Mouse (Mus musculus): ENCODE results near the gene Slc22a4. TPM values are rescaled to one million over a fixed set of nuclear protein-coding genes. Genes with fewer than 3 reads are reported as not detected.
"Not testable (repeated sequence)": the region's sequence is repeated elsewhere in the genome, so short reads cannot be mapped to it uniquely, and the experiment has no call there.

Gene Slc22a4
- total and polyA plus RNA-seq, 2 experiments = 2.4 to 3.8 TPM

DNA sequence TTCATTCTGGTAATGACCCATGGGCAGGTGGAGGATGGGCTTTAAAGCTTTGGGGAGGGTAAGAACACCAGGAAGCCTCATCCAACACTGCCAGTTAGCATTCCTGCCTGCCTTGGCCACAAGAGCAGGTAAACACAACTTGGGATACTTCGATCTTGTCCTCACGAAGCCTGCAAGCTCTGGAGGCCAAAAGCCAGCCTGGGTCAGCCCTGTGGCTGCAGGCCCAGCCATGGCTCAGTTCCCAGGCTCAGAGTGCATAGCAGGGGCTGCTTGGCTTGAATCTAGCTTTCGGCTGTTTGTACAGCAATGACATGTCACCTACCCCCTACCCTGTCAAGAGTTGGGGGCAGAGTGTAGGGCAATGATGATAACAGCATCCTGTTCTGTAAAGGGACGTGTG, 21.0 kb downstream of the Slc22a4 start:
- Histone ChIP-seq H3K36me3 (ENCODE audit: control insufficient read depth, insufficient read depth, low read length) (no peaks in the 10 kb centered on the region), H3K27ac (replicated peaks; ENCODE audit: insufficient read depth, low read depth, low read length) (0 out of 2 replicates have a peak overlapping the region, but pooled peaks have one; percentile 2), H3K4me3 (ENCODE audit: insufficient read depth, low read depth, low read length) (no peak overlapping the region), H3K27me3 (ENCODE audit: control insufficient read depth, insufficient read depth, low read length) (no peaks in the 10 kb centered on the region), H3K79me2 (ENCODE audit: control insufficient read depth, insufficient read depth, low read length) (no peaks in the 10 kb centered on the region), H3K9ac (ENCODE audit: low read depth, low read length) (no peak overlapping the region), H3K4me1 (ENCODE audit: control insufficient read depth, insufficient read depth, low read length) (peaks cover 24% of the 10 kb centered on the region)
- TF ChIP-seq POLR2A (IDR thresholded peaks at IDR 0.05; ENCODE audit: extremely low read depth, insufficient read depth, low read length) (no peak), CTCF (IDR thresholded peaks at IDR 0.05; ENCODE audit: low read depth, low read length) (no peak)
- 9% methylated on average over 4 of the region's 4 CpGs for WGBS
- peak; percentile 97 for DNase-seq (ENCODE audit: extremely low read depth, low read depth, low spot score)

DNA sequence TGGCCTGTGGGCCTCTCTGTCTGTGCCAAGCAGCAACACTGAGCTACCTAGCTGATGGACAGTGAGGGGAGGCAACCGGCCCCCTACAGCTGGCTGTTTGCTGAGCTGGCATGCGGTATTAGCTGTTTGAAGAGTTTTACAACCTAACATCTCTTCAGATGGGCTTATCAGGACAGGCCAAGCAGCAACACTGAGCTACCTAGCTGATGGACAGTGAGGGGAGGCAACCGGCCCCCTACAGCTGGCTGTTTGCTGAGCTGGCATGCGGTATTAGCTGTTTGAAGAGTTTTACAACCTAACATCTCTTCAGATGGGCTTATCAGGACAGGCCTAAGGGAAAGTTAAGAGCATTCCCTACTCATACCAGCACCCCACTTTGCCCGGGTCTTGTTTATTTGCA, 21.5 kb downstream of the Slc22a4 start:
- not testable (repeated sequence) for H3K27me3 ChIP-seq (ENCODE audit: control insufficient read depth, insufficient read depth, low read length); DNase-seq (ENCODE audit: extremely low read depth, low read depth, low spot score); H3K79me2 ChIP-seq (ENCODE audit: control insufficient read depth, insufficient read depth, low read length); H3K4me3 ChIP-seq (ENCODE audit: insufficient read depth, low read depth, low read length); H3K9ac ChIP-seq (ENCODE audit: low read depth, low read length); H3K27ac ChIP-seq (replicated peaks; ENCODE audit: insufficient read depth, low read depth, low read length); H3K36me3 ChIP-seq (ENCODE audit: control insufficient read depth, insufficient read depth, low read length)
- 59% methylated on average over 5 of the region's 5 CpGs for WGBS
- H3K4me1 ChIP-seq (ENCODE audit: control insufficient read depth, insufficient read depth, low read length) = peaks cover 19% of the 10 kb centered on the region

GRCm38 (mm10) chr11:54004734-54005133, 23.2 kb downstream of the Slc22a4 start:
- peaks cover 19% of the 10 kb centered on the region for H3K4me1 ChIP-seq (ENCODE audit: control insufficient read depth, insufficient read depth, low read length)
- H3K36me3 ChIP-seq (ENCODE audit: control insufficient read depth, insufficient read depth, low read length) = no peaks in the 10 kb centered on the region
- H3K9ac ChIP-seq (ENCODE audit: low read depth, low read length) = no peak overlapping the region
- H3K79me2 ChIP-seq (ENCODE audit: control insufficient read depth, insufficient read depth, low read length) = no peaks in the 10 kb centered on the region
- H3K4me3 ChIP-seq (ENCODE audit: insufficient read depth, low read depth, low read length) = no peak overlapping the region
- H3K27ac ChIP-seq (replicated peaks; ENCODE audit: insufficient read depth, low read depth, low read length) = no peak overlapping the region
- H3K27me3 ChIP-seq (ENCODE audit: control insufficient read depth, insufficient read depth, low read length) = no peaks in the 10 kb centered on the region
- no peak for TF ChIP-seq CTCF (IDR thresholded peaks at IDR 0.05; ENCODE audit: low read depth, low read length)
- no peak for TF ChIP-seq POLR2A (IDR thresholded peaks at IDR 0.05; ENCODE audit: extremely low read depth, insufficient read depth, low read length)
- DNase-seq (ENCODE audit: extremely low read depth, low read depth, low spot score) = no peak
- WGBS = 91% methylated on average over 3 of the region's 3 CpGs

DNA sequence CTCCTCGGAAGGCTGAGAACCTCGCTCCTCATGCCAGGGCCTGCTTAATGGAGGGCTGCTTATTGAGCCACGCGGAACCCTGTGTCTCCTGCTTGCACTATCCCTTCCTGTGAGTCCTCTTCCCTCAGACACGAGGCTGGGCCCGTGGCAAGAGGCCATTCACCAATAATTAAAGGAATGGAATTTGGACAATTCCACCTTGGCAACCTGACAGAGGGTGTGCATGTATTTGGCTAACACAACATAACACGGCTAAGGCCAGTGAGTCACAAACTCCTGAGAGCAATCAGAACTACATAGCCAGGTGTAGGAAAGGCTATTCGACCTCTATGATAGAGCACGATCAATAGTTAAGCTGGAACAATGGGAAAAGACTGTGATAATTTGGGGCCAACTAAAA, 23.7 kb downstream of the Slc22a4 start:
- TF ChIP-seq POLR2A (IDR thresholded peaks at IDR 0.05; ENCODE audit: extremely low read depth, insufficient read depth, low read length) = no peak
- TF ChIP-seq CTCF (IDR thresholded peaks at IDR 0.05; ENCODE audit: low read depth, low read length) = no peak
- no peak overlapping the region for H3K9ac ChIP-seq (ENCODE audit: low read depth, low read length)
- H3K27ac ChIP-seq (replicated peaks; ENCODE audit: insufficient read depth, low read depth, low read length) = no peak overlapping the region
- H3K27me3 ChIP-seq (ENCODE audit: control insufficient read depth, insufficient read depth, low read length) = no peaks in the 10 kb centered on the region
- DNase-seq (ENCODE audit: extremely low read depth, low read depth, low spot score) = peak; percentile 98
- H3K4me1 ChIP-seq (ENCODE audit: control insufficient read depth, insufficient read depth, low read length) = peaks cover 19% of the 10 kb centered on the region
- no peaks in the 10 kb centered on the region for H3K36me3 ChIP-seq (ENCODE audit: control insufficient read depth, insufficient read depth, low read length)
- no peak overlapping the region for H3K4me3 ChIP-seq (ENCODE audit: insufficient read depth, low read depth, low read length)
- no peaks in the 10 kb centered on the region for H3K79me2 ChIP-seq (ENCODE audit: control insufficient read depth, insufficient read depth, low read length)
- WGBS = 28% methylated on average over 9 of the region's 9 CpGs

DNA sequence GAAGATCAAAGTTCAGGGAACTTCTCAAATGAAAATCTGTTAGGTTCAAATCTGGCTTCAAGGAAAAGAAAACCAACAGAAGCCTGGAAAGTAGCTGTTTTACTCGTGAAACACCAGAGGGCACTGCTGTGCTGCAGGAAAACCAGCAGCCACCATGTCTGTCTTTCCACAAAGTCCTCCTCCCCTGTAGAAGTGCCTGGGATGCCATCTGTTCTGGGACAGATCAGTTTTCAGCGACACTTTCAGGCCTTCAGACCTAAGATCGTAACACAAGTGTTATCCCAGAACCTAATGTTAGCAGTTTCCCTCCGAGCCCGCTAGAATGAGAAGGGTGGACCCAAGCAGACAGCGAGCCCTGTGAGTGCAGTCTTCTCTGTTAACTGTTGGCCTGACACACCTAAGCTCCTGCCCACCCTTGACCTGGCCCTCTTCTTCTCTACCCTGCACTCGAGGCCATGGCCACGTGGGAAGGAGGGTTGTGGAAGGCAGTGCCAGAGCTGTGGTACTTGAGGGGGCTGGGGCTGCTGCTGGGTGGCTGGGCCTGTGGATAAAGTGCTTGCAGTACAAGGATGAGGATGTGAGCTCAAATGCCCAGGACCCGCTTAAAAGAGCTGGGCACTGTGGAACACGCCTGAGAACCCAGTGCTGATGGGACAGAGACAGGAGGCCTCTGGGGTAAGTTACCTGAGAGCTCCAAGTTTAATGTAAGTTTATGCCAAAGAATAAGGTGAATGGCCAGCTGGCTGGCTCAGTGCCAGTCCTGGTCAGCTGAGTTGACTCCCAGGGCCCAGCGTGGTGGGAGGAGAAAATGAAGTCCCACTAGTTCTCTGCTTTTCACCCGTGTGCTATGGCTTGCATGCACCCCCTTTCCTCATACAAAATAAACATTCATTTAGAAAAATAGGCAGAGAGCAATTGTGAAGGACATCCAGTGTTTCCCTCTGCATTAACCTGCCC, 24.9 kb downstream of the Slc22a4 start:
- 35% methylated on average over 12 of the region's 12 CpGs for WGBS
- H3K4me1 ChIP-seq (ENCODE audit: control insufficient read depth, insufficient read depth, low read length) = peaks cover 19% of the 10 kb centered on the region
- not testable (repeated sequence) for H3K9ac ChIP-seq (ENCODE audit: low read depth, low read length)

GRCm38 (mm10) chr11:54002147-54002760, 25.6 kb downstream of the Slc22a4 start:
- H3K36me3 ChIP-seq (ENCODE audit: control insufficient read depth, insufficient read depth, low read length) = no peaks in the 10 kb centered on the region
- H3K27ac ChIP-seq (replicated peaks; ENCODE audit: insufficient read depth, low read depth, low read length) = no peak overlapping the region
- no peaks in the 10 kb centered on the region for H3K27me3 ChIP-seq (ENCODE audit: control insufficient read depth, insufficient read depth, low read length)
- no peak overlapping the region for H3K9ac ChIP-seq (ENCODE audit: low read depth, low read length)
- TF ChIP-seq POLR2A (IDR thresholded peaks at IDR 0.05; ENCODE audit: extremely low read depth, insufficient read depth, low read length) (no peak), CTCF (IDR thresholded peaks at IDR 0.05; ENCODE audit: low read depth, low read length) (peak; percentile 90)
- H3K79me2 ChIP-seq (ENCODE audit: control insufficient read depth, insufficient read depth, low read length) = no peaks in the 10 kb centered on the region
- DNase-seq (ENCODE audit: extremely low read depth, low read depth, low spot score) = peak; percentile 40
- WGBS = 13% methylated on average over 5 of the region's 5 CpGs
- H3K4me1 ChIP-seq (ENCODE audit: control insufficient read depth, insufficient read depth, low read length) = peaks cover 18% of the 10 kb centered on the region
- no peak overlapping the region for H3K4me3 ChIP-seq (ENCODE audit: insufficient read depth, low read depth, low read length)

More for the DNA sequence above, 24.9 kb downstream of the Slc22a4 start:
- not testable (repeated sequence) for H3K27me3 ChIP-seq (ENCODE audit: control insufficient read depth, insufficient read depth, low read length); H3K79me2 ChIP-seq (ENCODE audit: control insufficient read depth, insufficient read depth, low read length); H3K36me3 ChIP-seq (ENCODE audit: control insufficient read depth, insufficient read depth, low read length); H3K27ac ChIP-seq (replicated peaks; ENCODE audit: insufficient read depth, low read depth, low read length); H3K4me3 ChIP-seq (ENCODE audit: insufficient read depth, low read depth, low read length)
- DNase-seq (ENCODE audit: extremely low read depth, low read depth, low spot score) = peak; percentile 71
- peak; percentile 76 for TF ChIP-seq CTCF (IDR thresholded peaks at IDR 0.05; ENCODE audit: low read depth, low read length)

All from liver, adult 2 months (tissue).